Mouse (Mus musculus) spleen, adult 18-20 months (tissue): ENCODE results near the gene Aldh3a1.
A peak's percentile ranks its signal among the peaks of the same experiment; 100 is the strongest.

Experiments used
- DNase-seq, 2 experiments: peaks; one replicate each; pipeline ENCODE4 v3.0.0; 2022; ENCODE audit warnings: mixed read lengths in 2 of 2

Aldh3a1 gene

DNA sequence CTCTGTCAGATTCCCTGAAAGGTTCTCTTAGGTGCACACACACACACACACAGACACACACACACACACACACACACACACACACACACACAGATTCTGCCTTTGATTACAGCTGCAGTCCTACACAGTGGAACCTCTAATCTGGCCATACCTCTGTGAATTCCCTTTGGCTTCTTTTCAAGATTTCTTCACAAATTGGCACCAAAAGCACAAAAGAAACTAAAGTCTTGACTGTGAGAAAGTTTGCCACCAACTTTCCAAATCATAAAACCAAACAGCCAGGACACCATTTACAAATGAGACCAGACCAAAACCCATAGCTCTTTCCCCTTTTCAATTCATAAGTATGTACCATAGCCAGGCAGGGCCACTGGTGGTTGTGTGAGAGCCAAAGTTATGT, 9.4 kb upstream of the Aldh3a1 start:
- DNase-seq = no peak

DNA sequence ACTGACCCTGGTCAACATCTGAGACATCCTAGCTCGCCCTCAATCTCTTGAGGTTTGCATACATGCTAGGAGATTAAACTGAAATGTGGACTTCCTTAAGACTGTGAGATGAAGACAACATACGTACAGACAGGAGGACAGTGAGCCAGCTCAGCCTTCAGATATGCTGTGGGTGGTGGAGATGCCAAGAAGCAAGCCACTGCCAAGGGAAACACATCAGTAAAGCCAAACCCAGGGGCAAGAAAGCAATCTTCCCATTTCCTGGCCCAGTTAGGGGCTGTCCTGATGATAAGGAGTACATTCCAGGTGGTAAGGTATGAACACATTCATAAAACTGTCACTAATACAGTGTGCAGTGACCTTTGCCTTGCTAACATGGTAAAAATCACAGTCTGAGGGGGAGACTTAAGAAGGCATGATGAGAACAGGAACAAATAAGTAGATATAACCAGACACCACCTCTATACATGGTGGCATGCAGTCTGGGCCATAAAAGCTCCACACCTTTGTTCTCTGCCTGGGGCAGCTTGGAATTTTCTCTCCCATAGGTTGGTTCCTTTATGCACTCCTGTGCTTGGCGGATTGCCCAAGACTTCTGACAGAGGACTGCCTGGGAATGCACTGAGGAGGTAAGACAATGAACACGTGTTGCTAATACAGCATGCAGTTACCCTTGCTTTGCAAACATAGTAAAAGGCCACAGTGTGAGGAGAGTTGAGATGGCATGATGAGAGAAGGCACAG, 7.5 kb upstream of the Aldh3a1 start:
- DNase-seq = no peak

DNA sequence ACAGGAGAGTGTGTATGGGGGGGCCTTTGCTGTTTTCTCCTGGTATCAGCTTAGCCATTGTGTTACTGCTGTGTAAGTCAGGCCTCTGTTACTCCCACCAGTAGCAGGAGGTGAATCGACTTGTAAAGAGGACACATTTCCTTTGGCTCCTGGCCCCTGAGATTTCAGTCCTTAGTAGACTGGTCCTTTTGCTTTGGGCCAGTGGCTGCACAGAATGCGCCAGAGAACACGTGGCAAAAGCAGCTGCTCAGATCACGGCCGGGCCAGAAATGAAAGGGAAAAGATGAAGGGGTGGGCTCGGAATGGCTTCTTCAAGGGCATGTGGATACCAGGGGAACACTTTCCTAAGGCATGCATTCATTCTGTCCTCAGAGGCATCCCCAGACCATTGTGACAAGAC, 5.2 kb upstream of the Aldh3a1 start:
- no peak for DNase-seq

DNA sequence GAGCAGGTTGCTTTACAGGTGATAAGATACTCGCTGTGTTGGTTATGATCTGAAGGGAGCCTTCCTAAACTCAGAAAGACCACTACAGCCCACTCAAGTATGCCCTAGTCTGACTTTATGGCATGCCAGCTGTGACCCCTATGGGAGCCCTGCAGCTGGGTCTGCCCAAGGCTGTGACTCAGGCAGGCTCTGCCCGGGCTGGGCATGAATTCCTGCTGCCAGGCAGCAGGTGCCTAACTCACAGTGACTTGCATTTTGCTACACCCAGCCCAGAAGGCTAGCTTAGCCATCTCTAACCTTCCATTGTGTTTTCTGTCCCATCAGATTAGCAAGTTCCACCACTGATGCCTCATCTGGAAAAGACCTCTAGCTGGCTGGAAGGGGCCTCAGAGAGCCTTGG, 4.5 kb upstream of the Aldh3a1 start:
- DNase-seq = no peak

DNA sequence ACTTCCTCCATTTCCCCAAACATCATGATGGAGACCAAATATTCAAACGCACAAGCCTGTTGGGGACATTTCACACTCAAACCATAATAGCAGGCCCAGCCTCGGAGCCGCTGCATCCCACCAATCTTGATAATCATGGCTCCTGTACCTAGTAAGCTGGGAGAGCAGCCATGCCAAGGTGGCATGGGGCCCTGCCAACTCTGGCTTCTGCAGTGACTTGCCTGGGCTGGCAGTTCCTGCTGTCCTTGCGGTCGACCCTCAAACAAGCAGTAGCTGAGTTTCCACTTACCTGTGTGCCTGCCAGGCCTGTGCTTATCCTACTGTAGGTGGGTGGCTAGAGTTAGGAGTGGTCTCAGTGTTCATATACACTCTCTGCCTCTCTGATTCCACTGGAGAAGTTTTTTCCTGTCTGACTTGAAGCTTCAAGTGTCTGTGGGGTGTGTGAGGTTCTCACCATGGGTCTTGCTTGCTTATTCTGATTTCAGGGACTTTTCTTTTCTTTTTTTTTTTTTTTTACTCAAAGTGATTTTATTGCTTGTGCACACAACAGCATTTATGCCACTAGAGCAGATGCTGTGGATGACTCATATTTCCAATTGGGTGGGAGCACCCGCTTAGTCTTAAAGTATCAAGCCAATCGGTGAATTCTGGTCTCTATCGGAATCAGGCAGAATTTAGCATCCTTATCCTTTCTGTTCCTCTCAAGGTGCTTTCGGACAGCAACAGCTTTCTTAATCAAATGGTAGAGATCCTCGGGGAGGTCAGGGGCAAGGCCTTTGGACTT, 2.0 kb upstream of the Aldh3a1 start:
- no peak for DNase-seq

DNA sequence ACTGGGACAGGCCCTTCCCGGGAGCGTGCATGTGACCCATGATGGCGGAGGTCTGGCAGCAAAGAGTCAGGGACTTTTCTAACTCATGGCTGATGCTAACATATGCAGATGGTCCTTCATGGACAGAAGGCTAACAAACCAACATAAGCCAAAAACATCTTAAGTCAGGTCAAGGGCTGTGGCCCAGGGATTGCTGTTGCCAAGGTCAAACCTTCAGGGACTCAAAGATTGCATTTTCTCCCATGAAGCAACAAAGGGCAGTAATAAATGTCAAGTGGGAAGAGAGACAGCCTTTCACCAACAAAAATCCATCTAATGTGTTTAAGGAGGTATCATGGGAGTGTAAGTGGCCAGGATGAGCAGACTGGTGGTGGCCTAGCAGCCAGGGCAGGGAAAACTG, 1.2 kb upstream of the Aldh3a1 start:
- no peak for DNase-seq

DNA sequence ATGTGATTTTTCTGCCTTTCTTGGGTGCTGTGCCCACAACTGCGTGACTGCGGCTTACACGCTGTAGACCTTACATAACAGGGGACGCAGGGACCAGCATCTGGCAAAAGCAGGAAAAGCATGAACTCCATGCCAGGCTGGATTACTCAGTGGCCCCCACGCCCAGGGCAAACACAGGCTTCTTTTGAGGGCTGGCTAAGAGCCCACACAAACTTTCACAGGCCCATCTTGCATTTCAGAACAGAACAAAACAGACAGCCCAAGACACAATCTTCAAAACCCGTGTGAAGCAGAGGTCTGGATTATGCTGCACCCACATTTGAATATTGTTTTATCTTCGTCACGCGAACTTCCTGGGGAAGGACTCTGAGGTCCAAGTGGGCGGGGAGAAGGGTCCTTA, 979 bp downstream of the Aldh3a1 start:
- DNase-seq = no peak

DNA sequence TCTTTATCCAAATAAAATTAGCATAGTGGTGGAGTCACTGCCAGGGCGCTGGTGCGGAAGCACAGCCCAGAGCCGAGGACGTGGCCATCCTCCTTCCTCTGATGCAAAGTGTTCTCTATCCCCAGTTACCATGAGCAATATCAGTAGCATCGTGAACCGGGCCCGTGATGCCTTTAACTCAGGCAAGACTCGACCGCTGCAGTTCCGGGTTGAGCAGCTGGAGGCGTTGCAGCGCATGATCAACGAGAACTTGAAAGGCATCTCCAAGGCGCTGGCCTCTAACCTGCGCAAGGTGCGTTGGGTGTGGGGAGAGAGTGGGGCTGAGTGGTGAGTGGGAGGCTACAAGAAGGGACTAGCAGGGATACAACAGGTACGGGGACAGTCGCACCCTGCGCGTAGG, 4.8 kb downstream of the Aldh3a1 start:
- DNase-seq = peak in 1 of 2 experiments; percentile 7

DNA sequence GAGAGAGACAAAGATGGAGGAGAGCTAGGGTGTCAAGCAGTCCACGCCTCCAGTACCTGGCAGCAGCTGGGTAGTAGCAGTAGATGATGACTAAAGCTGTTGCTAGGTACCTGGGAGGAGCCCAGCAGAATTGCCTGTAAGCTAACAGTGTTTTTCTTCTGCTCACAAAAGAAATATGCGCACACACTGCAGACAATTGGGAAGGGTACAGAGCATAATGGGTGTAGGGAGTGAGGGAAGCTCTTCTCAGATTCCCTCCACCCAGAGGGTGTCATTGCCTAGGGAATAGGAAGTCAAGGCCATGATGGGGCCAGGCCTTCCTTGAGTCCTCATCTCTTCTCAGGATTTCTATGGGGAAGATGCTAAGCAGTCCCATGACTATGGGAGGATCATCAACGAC, 8.6 kb downstream of the Aldh3a1 start:
- DNase-seq = no peak

DNA sequence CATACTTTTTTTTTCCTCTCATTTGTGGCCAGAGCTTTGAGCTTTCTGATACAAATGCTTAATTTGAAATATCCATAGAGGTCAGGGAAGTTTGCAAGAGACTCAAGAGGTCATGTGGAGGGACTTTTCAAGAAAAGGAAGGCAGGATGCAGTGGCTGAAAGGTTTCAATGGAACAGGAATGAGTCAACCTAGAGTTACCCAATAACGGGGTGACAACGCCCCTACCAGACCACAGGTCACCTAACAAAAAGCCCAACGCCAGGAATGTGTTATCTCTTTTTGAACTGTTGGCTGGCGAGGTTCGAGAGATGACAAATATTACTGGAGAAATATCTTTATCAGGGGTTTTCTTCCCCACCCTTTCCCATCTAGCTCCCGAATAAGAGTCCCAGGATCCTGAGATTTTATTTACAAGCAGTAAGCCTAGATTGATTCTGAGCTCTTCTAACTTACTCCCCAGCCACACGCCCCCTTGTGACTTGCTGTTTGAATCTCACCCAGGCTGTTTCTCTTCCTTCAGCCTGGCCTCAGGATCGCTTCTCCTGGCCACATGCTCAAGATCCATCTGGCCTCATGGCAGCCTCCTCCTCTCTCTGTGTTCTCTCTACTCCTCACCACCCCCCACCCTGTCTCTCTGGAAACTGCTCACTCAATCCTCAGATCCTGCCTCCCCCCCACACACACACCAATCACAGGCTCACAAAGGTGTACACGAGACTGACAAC, 13.0 kb downstream of the Aldh3a1 start:
- no peak for DNase-seq

DNA sequence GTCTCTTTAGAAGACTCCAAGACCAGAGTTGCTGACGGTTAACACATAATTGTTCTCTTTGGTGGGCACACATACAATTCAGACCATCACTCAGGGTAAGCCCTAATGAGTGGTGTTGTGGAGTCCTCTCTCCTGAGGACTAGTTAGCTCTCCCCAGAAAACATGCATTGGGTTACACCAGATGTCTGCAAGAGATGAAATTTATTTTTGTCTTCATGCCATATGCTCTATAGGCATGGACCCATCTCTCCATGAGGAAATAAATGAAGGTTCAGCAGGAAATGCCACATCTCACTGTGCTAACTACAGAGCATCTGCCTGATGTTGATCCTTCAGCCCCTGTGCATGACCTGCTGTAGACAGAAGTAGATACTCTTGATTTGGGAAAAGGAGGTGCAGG, 14.7 kb downstream of the Aldh3a1 start:
- DNase-seq = no peak

DNA sequence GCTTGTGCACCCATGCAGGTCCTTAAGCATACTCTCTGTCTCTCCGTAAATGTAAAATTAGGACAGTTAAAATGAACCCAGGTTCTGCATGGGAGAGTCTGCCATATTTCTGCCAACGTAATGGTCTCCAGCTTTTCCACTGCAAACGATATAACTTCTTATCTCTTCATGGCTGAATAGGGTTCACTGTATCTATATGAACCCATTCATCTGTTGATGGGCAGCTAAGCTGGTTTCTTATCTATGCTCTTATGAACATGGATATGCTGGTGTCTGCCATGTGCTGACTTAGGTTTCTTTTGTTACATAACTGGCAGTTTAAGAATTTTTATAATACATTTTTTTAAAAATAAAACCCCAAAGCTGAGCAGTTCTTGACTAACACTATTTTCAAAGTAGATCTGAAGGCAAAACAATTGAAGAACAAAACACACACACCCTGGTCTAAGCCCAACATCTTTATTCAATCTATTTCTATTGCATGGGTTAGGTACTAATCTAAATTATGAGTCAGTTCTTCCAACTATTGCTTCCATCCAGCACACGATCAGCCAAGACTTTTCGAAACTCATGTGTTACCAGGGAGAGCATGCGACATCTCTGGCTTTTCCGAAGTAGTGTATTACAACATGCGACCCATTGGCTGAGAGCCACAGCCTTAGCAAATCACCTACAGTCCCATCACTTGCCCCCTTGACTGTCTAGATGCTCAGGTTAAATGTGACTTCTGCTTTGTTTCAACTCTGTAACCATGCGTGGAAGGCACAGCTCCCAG, 15.8 kb downstream of the Aldh3a1 start:
- no peak for DNase-seq

DNA sequence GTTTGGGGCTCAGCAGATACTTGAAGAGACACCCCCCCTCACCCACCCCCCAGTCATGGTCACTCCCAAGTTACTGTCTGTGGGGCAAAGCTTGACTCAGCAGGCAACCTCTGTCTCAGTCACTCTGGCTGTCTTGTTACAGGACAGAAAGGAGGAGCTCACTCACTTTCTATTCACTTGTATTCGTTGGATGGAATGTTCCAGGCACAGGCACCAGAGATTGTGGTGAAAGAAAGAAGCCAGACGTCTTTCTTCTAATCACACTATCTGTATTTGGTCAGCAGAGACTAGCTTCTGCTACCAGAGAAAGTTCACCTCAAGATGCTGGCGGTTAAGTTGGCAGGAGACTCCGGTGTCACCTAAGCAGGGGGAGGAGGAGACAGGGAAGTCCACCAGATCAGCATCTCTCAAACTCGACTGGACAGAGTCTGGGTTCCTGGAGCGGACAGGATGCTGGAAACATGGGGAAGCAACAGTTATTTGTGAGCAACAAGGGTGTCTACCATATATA, 17.0 kb downstream of the Aldh3a1 start:
- no peak for DNase-seq

DNA sequence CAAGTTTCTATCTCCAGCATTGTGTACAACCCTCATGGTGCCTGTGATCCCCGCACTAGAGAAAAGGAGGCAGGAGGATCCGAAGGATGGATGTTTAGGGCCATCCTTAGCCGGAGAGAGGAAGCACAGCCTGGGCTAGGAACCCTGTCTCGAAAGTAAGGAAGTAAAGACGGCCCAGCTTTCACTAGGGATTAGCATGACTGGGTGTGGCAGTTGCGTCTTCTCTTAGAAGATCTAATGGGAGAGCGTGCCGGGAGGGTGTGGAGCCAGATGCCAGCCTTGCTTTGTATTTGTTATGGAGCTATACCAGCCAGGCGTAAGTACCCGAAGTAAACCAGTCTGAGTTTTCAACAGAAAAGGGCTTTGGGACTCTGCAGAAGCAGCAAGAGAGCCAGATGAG, 17.6 kb downstream of the Aldh3a1 start:
- no peak for DNase-seq

DNA sequence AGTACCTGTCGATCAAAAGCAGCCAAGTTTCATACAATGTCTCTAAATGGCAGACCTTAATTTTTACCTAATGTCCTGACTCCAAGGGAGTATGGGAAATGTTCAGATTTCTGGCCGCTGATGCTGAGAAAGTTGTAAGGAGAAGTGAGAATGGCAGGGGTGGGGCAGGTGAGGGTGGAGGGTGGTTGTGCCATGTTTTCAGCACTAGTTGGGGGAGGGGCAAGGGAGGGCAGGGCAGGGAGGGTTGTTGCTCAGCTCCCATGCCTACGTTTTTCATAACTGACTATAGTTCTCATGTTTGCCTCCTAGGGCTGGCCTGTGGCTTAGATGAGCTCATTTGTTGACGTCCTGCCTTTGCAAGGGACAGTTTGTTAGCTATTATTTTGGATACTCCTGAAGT, 18.2 kb downstream of the Aldh3a1 start:
- peak in 1 of 2 experiments; percentile 9 for DNase-seq

DNA sequence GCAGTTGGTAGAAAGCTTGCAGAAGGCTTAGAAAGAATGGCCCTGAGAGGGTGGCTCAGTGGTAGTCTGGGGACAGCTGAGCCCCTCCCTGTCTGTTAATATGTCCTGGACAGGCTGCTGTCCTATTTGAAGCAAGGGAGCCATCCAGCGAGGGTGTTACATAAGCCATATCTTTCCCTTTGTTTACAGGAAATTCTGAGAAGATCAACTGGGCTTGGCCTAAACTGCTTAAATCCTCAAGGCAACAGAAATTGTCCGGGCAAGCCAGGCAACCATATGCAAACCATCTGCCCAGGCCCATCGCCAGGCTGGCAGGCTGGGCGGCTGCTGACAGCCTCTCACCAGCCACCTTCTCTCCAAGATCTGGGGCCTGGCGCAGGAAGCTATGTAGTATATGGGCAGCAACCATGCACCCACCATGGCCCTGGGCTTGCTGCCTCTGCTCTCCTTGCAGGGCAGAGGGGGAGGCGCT, 18.6 kb downstream of the Aldh3a1 start:
- DNase-seq = no peak

DNA sequence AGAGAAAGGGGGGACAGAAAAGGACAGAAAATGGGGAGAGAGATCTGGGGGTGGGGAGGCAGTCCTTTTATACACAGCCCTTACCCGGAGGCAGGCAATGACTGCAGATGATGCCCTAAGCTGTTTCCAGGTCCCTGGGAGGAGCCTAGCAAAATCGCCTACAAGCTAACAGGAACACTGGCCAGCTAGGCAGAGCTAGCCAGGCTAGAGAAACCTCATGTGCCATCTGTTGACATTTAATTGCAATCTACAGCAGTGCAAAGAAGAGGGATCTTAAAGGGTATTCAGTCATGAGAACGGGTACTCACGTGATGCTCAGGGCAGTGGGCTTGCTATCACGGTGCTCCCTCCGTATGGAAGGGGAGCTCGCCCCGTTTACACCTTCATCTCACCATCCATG, 20.5 kb downstream of the Aldh3a1 start:
- DNase-seq = no peak

DNA sequence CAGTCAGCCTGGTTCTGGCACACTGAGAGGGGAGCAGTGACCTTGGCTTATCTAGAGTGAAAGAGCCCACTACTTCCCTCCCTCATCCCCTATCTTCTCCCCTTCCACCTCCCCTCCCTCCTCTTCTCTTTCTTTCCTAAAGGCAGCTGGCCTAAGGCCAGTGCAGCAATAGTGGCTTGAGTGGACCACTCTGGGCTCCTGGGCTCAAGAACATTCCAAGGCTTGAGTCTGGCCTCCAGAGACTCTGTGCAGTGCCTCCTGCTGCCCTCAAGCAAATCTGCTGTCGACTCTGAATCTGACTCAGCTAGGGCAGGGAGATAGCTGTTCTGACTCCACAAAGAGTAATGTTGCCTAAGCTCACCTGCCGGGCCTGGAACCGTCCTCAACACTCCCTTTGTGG, 21.1 kb downstream of the Aldh3a1 start:
- no peak for DNase-seq

DNA sequence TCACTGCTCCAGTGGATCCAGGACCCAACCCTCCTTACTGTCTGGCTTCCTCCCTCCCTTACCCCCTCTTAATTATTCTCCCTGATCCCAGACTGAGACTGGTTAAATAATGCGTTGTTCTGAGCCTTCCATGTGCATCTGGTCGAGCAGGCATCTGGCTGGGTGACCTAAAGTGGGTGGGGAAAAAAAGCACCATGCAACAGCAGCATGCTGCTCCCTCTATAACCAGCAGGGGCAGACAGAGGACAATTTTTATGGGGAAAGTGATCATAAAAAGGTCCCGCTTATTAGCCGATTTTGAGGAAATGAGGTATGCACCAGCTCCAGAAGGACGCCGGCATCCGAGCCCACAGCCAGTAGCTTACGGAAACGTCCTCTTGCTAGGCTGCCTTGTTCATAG, 24.0 kb downstream of the Aldh3a1 start:
- peak in 1 of 2 experiments; percentile 53 for DNase-seq

DNA sequence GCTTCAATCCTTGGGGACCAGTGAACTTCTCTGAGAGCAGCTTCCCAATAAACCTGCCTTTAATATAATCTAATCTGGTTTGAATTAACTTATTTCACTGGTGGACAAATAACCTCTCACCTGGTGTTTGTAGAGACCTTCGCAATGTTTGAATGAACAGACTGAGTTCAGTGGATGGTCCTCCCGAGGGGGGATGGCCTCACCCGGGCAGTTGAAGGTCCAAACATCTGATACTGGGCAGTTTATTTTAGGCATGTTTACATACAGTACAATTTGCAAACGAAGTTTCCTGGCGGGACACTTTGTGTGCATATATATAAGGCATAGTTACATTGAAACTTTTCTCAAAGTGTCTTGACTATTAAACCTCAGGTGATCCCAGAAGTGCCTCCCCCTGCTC, 26.8 kb downstream of the Aldh3a1 start:
- DNase-seq = no peak

DNA sequence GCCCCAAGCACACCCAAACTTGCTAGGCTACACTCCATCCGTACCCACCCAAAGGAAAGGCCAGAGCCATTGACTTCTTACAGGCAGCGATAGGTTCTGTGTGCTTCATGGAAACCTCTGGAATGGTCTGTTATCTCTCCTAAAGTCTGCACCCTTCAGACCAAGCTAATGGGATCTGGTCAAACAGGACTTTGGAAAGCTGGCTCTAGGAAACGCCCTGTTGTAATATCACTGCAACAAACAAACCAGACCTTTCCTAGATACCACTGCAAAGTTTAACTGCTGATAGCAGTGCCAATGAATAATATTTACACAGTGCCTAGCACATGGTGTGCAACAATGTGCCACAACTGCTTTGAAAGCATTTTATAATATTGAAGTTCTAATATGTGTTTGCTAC, 28.7 kb downstream of the Aldh3a1 start:
- DNase-seq = no peak

DNA sequence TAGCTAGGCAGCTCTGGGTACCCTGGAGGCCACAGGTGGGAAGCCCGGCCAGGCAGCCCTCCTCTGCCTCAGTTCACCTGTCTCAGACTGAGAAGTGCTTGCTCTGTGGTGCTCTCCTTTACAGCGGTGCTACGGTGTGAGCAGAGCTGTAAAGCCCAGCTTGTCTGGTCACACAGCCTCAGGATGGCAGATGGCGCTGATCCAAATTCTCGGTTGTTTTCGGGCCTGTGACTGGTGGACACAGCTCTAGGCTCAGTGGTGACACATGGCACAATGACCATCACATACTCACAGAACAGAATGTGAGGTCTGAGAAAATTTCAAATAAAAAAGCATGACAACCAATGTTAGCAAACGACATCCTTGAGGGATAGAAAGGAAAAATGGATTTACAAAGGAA, 37.1 kb downstream of the Aldh3a1 start:
- DNase-seq = no peak

DNA sequence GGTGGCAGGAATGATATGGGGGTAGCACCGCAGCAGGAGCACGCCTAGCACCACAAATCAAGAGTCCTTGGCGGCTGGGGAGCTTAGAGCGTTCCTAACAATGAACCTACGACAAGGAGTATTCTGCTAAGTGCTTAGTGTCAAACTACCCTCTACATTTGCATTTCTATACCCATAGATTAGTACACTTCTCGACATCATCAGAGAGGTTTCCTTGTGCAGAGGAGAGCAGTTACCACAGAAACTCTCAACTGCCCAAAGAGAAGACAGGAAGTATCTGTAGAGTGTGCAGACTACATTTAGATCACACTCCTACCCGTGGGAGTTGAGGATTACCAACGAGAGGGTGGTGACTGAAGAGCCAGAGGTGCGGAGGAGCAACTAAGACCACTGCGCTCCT, 44.4 kb downstream of the Aldh3a1 start:
- no peak for DNase-seq
